Mouse (Mus musculus): ENCODE measurements at regions not wholly inside any gene's neighbourhood (a gene's known extent, or its start where the extent isn't known, plus 50 kb on each side); places are given as distances from the start of the nearest gene placed in this dataset.

- Histone ChIP-seq H3K4me2 (ENCODE audit: low read depth, low read length, poor library complexity, severe bottlenecking) (no peak overlapping the region), H3K9ac (replicated peaks; ENCODE audit: low read length, poor library complexity, severe bottlenecking) (no peak overlapping the region), H3K9me3 (ENCODE audit: low read length) (no peaks in the 10 kb centered on the region), H3K4me3 (ENCODE audit: low read depth, low read length) (no peak overlapping the region), H3K36me3 (ENCODE audit: insufficient read depth, low read length) (no peaks in the 10 kb centered on the region), H3K4me1 (ENCODE audit: insufficient read depth, low read length) (no peaks in the 10 kb centered on the region), H3K27ac (ENCODE audit: low read depth, low read length) (no peak overlapping the region), H3K27me3 (ENCODE audit: insufficient read depth, low read length) (no peaks in the 10 kb centered on the region)
- DNase-seq (ENCODE audit: low spot score): no peak
- 90% methylated on average over 3 of the region's 3 CpGs for WGBS
- ATAC-seq (ENCODE audit: low FRiP score): no peak
- no peak for TF ChIP-seq CTCF (IDR thresholded peaks at IDR 0.05)
These were observed 54.6 kb upstream of the Odc1 start for GRCm38 (mm10) chr12:17489971-17490370.

DNA sequence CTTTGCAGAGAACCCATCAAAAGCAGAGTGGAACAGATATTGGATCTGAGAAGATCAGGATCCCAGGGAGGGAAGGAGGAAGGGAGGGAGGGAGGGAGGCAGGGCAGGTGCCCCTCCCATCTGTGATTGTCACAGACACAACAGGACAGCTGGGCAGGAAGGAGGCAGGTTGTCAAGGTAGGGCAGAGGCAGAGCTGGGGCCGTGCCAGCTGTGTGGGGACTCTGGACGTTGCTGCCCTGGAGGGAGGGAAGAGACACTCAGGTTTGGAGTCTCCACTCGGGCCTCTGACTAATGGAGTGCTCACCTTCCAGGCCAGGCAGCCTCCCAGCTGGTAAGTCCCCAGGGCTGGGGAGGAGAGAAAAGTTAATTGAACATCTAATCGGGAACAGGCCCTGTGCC is 52.0 kb upstream of the Odc1 start:
- ATAC-seq (ENCODE audit: low FRiP score): no peak
- Histone ChIP-seq H3K9ac (replicated peaks; ENCODE audit: low read length, poor library complexity, severe bottlenecking) (no peak overlapping the region), H3K27me3 (ENCODE audit: insufficient read depth, low read length) (no peaks in the 10 kb centered on the region), H3K4me2 (ENCODE audit: low read depth, low read length, poor library complexity, severe bottlenecking) (no peak overlapping the region), H3K4me1 (ENCODE audit: insufficient read depth, low read length) (no peaks in the 10 kb centered on the region), H3K36me3 (ENCODE audit: insufficient read depth, low read length) (no peaks in the 10 kb centered on the region), H3K4me3 (ENCODE audit: low read depth, low read length) (no peak overlapping the region), H3K27ac (ENCODE audit: low read depth, low read length) (no peak overlapping the region), H3K9me3 (ENCODE audit: low read length) (no peaks in the 10 kb centered on the region)
- DNase-seq (ENCODE audit: low spot score): no peak
- WGBS: 64% methylated on average over 4 of the region's 4 CpGs
- TF ChIP-seq CTCF (IDR thresholded peaks at IDR 0.05): no peak

GRCm38 (mm10) chr12:17493053-17493452 is 51.5 kb upstream of the Odc1 start:
- 89% methylated on average over 7 of the region's 7 CpGs for WGBS
- no peak overlapping the region for H3K4me3 ChIP-seq (ENCODE audit: low read depth, low read length)
- H3K27ac ChIP-seq (ENCODE audit: low read depth, low read length): no peak overlapping the region
- DNase-seq (ENCODE audit: low spot score): no peak
- no peak for TF ChIP-seq CTCF (IDR thresholded peaks at IDR 0.05)
- no peak overlapping the region for H3K4me2 ChIP-seq (ENCODE audit: low read depth, low read length, poor library complexity, severe bottlenecking)
- H3K36me3 ChIP-seq (ENCODE audit: insufficient read depth, low read length): no peaks in the 10 kb centered on the region
- H3K27me3 ChIP-seq (ENCODE audit: insufficient read depth, low read length): no peaks in the 10 kb centered on the region
- no peaks in the 10 kb centered on the region for H3K9me3 ChIP-seq (ENCODE audit: low read length)
- no peak for ATAC-seq (ENCODE audit: low FRiP score)
- no peaks in the 10 kb centered on the region for H3K4me1 ChIP-seq (ENCODE audit: insufficient read depth, low read length)
- no peak overlapping the region for H3K9ac ChIP-seq (replicated peaks; ENCODE audit: low read length, poor library complexity, severe bottlenecking)

GRCm38 (mm10) chr12:17493810-17494209 is 50.8 kb upstream of the Odc1 start:
- Histone ChIP-seq H3K4me3 (ENCODE audit: low read depth, low read length) (no peak overlapping the region), H3K9ac (replicated peaks; ENCODE audit: low read length, poor library complexity, severe bottlenecking) (no peak overlapping the region), H3K36me3 (ENCODE audit: insufficient read depth, low read length) (no peaks in the 10 kb centered on the region), H3K27ac (ENCODE audit: low read depth, low read length) (no peak overlapping the region), H3K4me1 (ENCODE audit: insufficient read depth, low read length) (no peaks in the 10 kb centered on the region), H3K4me2 (ENCODE audit: low read depth, low read length, poor library complexity, severe bottlenecking) (no peak overlapping the region), H3K27me3 (ENCODE audit: insufficient read depth, low read length) (no peaks in the 10 kb centered on the region), H3K9me3 (ENCODE audit: low read length) (no peaks in the 10 kb centered on the region)
- 57% methylated on average over 3 of the region's 3 CpGs for WGBS
- ATAC-seq (ENCODE audit: low FRiP score) (no peak), DNase-seq (ENCODE audit: low spot score) (no peak)
- TF ChIP-seq CTCF (IDR thresholded peaks at IDR 0.05): no peak
